Mouse (Mus musculus) heart, embryonic 13.5 days (tissue): ENCODE data around the gene Nxph4. TPM values are rescaled to one million over a fixed set of nuclear protein-coding genes. Genes with fewer than 3 reads are reported as not detected.
A peak's percentile ranks its signal among the peaks of the same experiment; 100 is the strongest.

Experiments used
- ATAC-seq: fragments of 200-750 bp; cut with Nextera tagmentation; 2 replicates; pipeline ENCODE4 v1.8.0; 2017; ENCODE audit warnings: moderate TSS enrichment; ENCODE audit not compliant: insufficient number of reproducible peaks, low FRiP score, low TSS enrichment; ENCODE audit errors: extremely low read depth
- H3K27ac ChIP-seq: fragments of 300-500 bp; sonication (generic); replicated peaks from 2 replicates; pipeline ENCODE4 v1.5.1; 2015; ENCODE audit warnings: moderate library complexity, mild to moderate bottlenecking, inconsistent platforms
- H3K27me3 ChIP-seq: fragments of 300-500 bp; sonication (generic); replicated peaks from 2 replicates; pipeline ENCODE4 v1.6.1; 2015; ENCODE audit warnings: mild to moderate bottlenecking, inconsistent platforms
- H3K36me3 ChIP-seq: fragments of 300-500 bp; sonication (generic); 2 replicates; pipeline ENCODE4 v1.6.1; 2015; ENCODE audit warnings: mild to moderate bottlenecking, inconsistent platforms
- H3K4me1 ChIP-seq: fragments of 300-500 bp; sonication (generic); 2 replicates; pipeline ENCODE4 v1.6.1; 2015; ENCODE audit warnings: inconsistent platforms
- H3K4me2 ChIP-seq: fragments of 300-500 bp; sonication (generic); 2 replicates; pipeline ENCODE4 v1.6.1; 2015; ENCODE audit warnings: inconsistent platforms, mild to moderate bottlenecking, moderate library complexity
- H3K4me3 ChIP-seq: fragments of 300-500 bp; sonication (generic); 2 replicates; pipeline ENCODE4 v1.5.1; 2015; ENCODE audit warnings: moderate library complexity, mild to moderate bottlenecking, inconsistent platforms
- H3K9ac ChIP-seq: fragments of 300-500 bp; sonication (generic); 2 replicates; pipeline ENCODE4 v1.6.1; 2015; ENCODE audit warnings: inconsistent platforms, mild to moderate bottlenecking, moderate library complexity
- H3K9me3 ChIP-seq: fragments of 300-500 bp; sonication (generic); 2 replicates; pipeline ENCODE4 v1.6.1; 2016; ENCODE audit warnings: inconsistent platforms
- WGBS: fragments of 180-500 bp; shearing (Covaris S2); methylation state at CpG from one replicate; pipeline ENCODE4 v1.1.7; 2015; ENCODE audit warnings: mixed read lengths; 5-methylcytosine and 5-hydroxymethylcytosine counted together
- polyA plus RNA-seq: library from polyadenylated mRNA; unstranded; fragments of >200 nt; fragmentation: Nextera tagmentation; extraction: Ambion mirVana; gene quantifications from 2 replicates; pipeline ENCODE4 v1.2.1, GENCODE M21; 2015

Nxph4 gene
- 0.62 TPM in 2 replicates for polyA plus RNA-seq

- H3K27me3 ChIP-seq, result peaks cover 84% of the 10 kb centered on the region
- under 1% methylated on average over 49 of the region's 78 CpGs for WGBS
- no peak within 1 kb of the TSS for H3K27ac ChIP-seq
- peaks cover 24% of the 10 kb centered on the region for H3K4me1 ChIP-seq
- peaks cover 8% of the 10 kb centered on the region for H3K36me3 ChIP-seq
- ATAC-seq, result 0 out of 2 replicates have a peak, but pooled peaks have one; percentile 9
- peak within 1 kb of the TSS; percentile 59 for H3K4me3 ChIP-seq
- peak within 1 kb of the TSS; percentile 95 for H3K4me2 ChIP-seq
- H3K9ac ChIP-seq, result peak within 1 kb of the TSS; percentile 71
- H3K9me3 ChIP-seq, result no peaks in the 10 kb centered on the region
Measured at GRCm38 (mm10) chr10:127534036-127534928, at the start of gene Nxph4. Gene Nxph4 (minus strand): TSS chr10:127534559.

GRCm38 (mm10) chr10:127583649-127584048 is 49.3 kb upstream of the Nxph4 start:
- peaks cover 91% of the 10 kb centered on the region for H3K36me3 ChIP-seq
- no peak overlapping the region for H3K27ac ChIP-seq
- H3K9me3 ChIP-seq, result no peaks in the 10 kb centered on the region
- no peaks in the 10 kb centered on the region for H3K4me1 ChIP-seq
- H3K4me2 ChIP-seq, result no peak overlapping the region
- H3K9ac ChIP-seq, result no peak overlapping the region
- ATAC-seq, result no peak
- 83% methylated on average over 8 of the region's 8 CpGs for WGBS
- no peak overlapping the region for H3K4me3 ChIP-seq
- H3K27me3 ChIP-seq, result no peaks in the 10 kb centered on the region

- Histone ChIP-seq H3K4me3 (no peak overlapping the region), H3K9ac (no peak overlapping the region), H3K27me3 (no peaks in the 10 kb centered on the region), H3K36me3 (peaks cover 93% of the 10 kb centered on the region), H3K27ac (no peak overlapping the region), H3K4me1 (no peaks in the 10 kb centered on the region), H3K9me3 (no peaks in the 10 kb centered on the region), H3K4me2 (no peak overlapping the region)
- 64% methylated on average over 9 of the region's 9 CpGs for WGBS
- no peak for ATAC-seq
Measured at GRCm38 (mm10) chr10:127581291-127581690, 46.9 kb upstream of the Nxph4 start.

- no peak overlapping the region for H3K4me3 ChIP-seq
- H3K36me3 ChIP-seq, result peaks cover 94% of the 10 kb centered on the region
- H3K4me2 ChIP-seq, result no peak overlapping the region
- no peak overlapping the region for H3K9ac ChIP-seq
- no peak overlapping the region for H3K27ac ChIP-seq
- WGBS, result 73% methylated on average over 15 of the region's 15 CpGs
- ATAC-seq, result no peak
- no peaks in the 10 kb centered on the region for H3K27me3 ChIP-seq
- H3K9me3 ChIP-seq, result no peaks in the 10 kb centered on the region
- no peaks in the 10 kb centered on the region for H3K4me1 ChIP-seq
Measured at GRCm38 (mm10) chr10:127577982-127578381, 43.6 kb upstream of the Nxph4 start.

GRCm38 (mm10) chr10:127577156-127577555 is 42.8 kb upstream of the Nxph4 start:
- Histone ChIP-seq H3K27ac (no peak overlapping the region), H3K36me3 (peaks cover 95% of the 10 kb centered on the region), H3K4me3 (no peak overlapping the region), H3K9me3 (no peaks in the 10 kb centered on the region), H3K9ac (no peak overlapping the region), H3K4me2 (no peak overlapping the region), H3K27me3 (no peaks in the 10 kb centered on the region), H3K4me1 (no peaks in the 10 kb centered on the region)
- WGBS, result 78% methylated on average over 9 of the region's 9 CpGs
- no peak for ATAC-seq

- H3K36me3 ChIP-seq, result peaks cover 94% of the 10 kb centered on the region
- ATAC-seq, result 0 out of 2 replicates have a peak, but pooled peaks have one; percentile 33
Measured at GRCm38 (mm10) chr10:127576381-127576961, 42.1 kb upstream of the Nxph4 start.

GRCm38 (mm10) chr10:127575741-127576140 is 41.4 kb upstream of the Nxph4 start:
- Histone ChIP-seq H3K27me3 (no peaks in the 10 kb centered on the region), H3K27ac (no peak overlapping the region), H3K36me3 (peaks cover 94% of the 10 kb centered on the region), H3K9ac (no peak overlapping the region), H3K4me1 (no peaks in the 10 kb centered on the region), H3K9me3 (no peaks in the 10 kb centered on the region), H3K4me2 (no peak overlapping the region), H3K4me3 (no peak overlapping the region)
- 82% methylated on average over 7 of the region's 7 CpGs for WGBS
- no peak for ATAC-seq

More at GRCm38 (mm10) chr10:127576381-127576961, 42.1 kb upstream of the Nxph4 start:
- Histone ChIP-seq H3K9me3 (no peaks in the 10 kb centered on the region), H3K4me1 (no peaks in the 10 kb centered on the region), H3K27me3 (no peaks in the 10 kb centered on the region), H3K9ac (no peak overlapping the region), H3K4me2 (no peak overlapping the region), H3K27ac (no peak overlapping the region), H3K4me3 (no peak overlapping the region)
- 55% methylated on average over 18 of the region's 18 CpGs for WGBS

- H3K27me3 ChIP-seq, result no peaks in the 10 kb centered on the region
- no peak overlapping the region for H3K27ac ChIP-seq
- H3K4me3 ChIP-seq, result no peak overlapping the region
- no peak overlapping the region for H3K4me2 ChIP-seq
- peaks cover 82% of the 10 kb centered on the region for H3K36me3 ChIP-seq
- H3K9me3 ChIP-seq, result no peaks in the 10 kb centered on the region
- H3K4me1 ChIP-seq, result peaks cover 3% of the 10 kb centered on the region; the same call in 1 of the 2 replicates
- no peak overlapping the region for H3K9ac ChIP-seq
- WGBS, result 80% methylated on average over 5 of the region's 5 CpGs
- ATAC-seq, result no peak
Measured at GRCm38 (mm10) chr10:127572281-127572680, 37.9 kb upstream of the Nxph4 start.

- no peak overlapping the region for H3K4me2 ChIP-seq
- no peaks in the 10 kb centered on the region for H3K9me3 ChIP-seq
- 88% methylated on average over 17 of the region's 17 CpGs for WGBS
- H3K36me3 ChIP-seq, result peaks cover 82% of the 10 kb centered on the region
- ATAC-seq, result no peak
- H3K4me3 ChIP-seq, result no peak overlapping the region
- no peak overlapping the region for H3K9ac ChIP-seq
- H3K4me1 ChIP-seq, result peaks cover 4% of the 10 kb centered on the region
- no peak overlapping the region for H3K27ac ChIP-seq
- no peaks in the 10 kb centered on the region for H3K27me3 ChIP-seq
Measured at GRCm38 (mm10) chr10:127570937-127571641, 36.7 kb upstream of the Nxph4 start.

GRCm38 (mm10) chr10:127570384-127570783 is 36.0 kb upstream of the Nxph4 start:
- Histone ChIP-seq H3K9me3 (no peaks in the 10 kb centered on the region), H3K27ac (no peak overlapping the region), H3K4me1 (peaks cover 8% of the 10 kb centered on the region), H3K27me3 (no peaks in the 10 kb centered on the region), H3K4me3 (no peak overlapping the region), H3K9ac (no peak overlapping the region; the same call in 1 of the 2 replicates), H3K36me3 (peaks cover 80% of the 10 kb centered on the region), H3K4me2 (no peak overlapping the region)
- ATAC-seq, result no peak
- 51% methylated on average over 6 of the region's 6 CpGs for WGBS

- no peaks in the 10 kb centered on the region for H3K9me3 ChIP-seq
- H3K27me3 ChIP-seq, result no peaks in the 10 kb centered on the region
- no peak overlapping the region for H3K27ac ChIP-seq
- no peak overlapping the region for H3K4me3 ChIP-seq
- H3K4me1 ChIP-seq, result peaks cover 11% of the 10 kb centered on the region
- no peak overlapping the region for H3K9ac ChIP-seq
- H3K4me2 ChIP-seq, result no peak overlapping the region
- WGBS, result 23% methylated on average over 3 of the region's 3 CpGs
- ATAC-seq, result no peak
- peaks cover 74% of the 10 kb centered on the region for H3K36me3 ChIP-seq
Measured at GRCm38 (mm10) chr10:127569450-127569849, 35.1 kb upstream of the Nxph4 start.
